Mouse (Mus musculus) thymus, adult 2 months (tissue): Measurements from ENCODE around the gene Mum1.

Source experiments
- CTCF ChIP-seq: fragments of 200-500 bp; IDR thresholded peaks from 2 replicates; pipeline ENCODE4 v1.5.1; 2012; ENCODE audit warnings: mild to moderate bottlenecking, control low read depth, low read length, moderate library complexity, borderline replicate concordance; ENCODE audit not compliant: control insufficient read depth, poor library complexity, insufficient read depth; ENCODE audit errors: extremely low read depth
- POLR2A ChIP-seq: fragments of 200-500 bp; IDR thresholded peaks from 2 replicates; pipeline ENCODE4 v1.6.1; 2012; ENCODE audit warnings: mild to moderate bottlenecking, low read length, control low read depth, moderate library complexity; ENCODE audit not compliant: control insufficient read depth, poor library complexity, insufficient read depth; ENCODE audit errors: extremely low read depth

DNA sequence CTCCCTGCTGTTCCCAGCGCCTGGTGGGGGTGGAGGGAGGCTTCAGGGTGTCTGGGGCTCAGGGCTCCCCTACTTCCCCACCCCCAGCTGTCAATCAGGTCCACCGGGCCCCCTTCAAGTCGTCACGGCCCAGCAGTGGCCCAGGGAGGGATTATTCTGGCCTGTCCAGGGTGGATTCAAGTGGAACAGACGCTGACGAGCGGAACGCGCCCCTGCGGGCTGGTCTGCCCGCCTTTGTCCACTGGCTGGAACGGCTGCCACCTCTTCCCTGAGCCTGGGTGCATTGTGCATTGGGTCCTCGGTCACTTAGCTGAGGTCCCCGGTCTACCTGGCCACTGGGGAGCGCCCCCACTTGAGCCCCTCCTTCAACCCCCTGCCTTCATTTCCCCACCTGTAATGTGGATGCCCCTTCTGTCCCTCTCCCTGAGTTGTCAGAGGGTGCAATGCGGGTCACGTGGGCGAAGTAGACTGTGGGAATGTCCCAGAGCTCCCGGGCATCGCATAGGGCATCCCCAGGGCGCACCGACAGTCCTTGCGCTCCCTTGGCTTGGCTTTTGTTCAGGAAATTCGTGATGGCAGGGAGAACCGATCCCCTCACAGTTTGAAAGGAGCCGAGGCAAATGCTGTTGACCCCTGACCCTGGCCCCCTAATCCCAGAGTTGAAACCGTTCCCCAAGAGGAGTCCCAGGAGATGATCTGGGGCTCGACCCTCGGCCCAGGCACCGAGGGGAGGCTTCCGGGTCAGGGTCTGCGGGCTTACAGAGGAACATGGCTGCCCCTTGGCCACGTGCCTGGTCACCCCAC, 29.3 kb upstream of the Mum1 start:
- no peak for TF ChIP-seq CTCF
- no peak for TF ChIP-seq POLR2A
